Mouse (Mus musculus): ENCODE data around the gene Camk1d.
A peak's percentile ranks its signal among the peaks of the same experiment; 100 is the strongest.

- TF ChIP-seq EP300 (IDR thresholded peaks at IDR 0.05; ENCODE audit: low read depth), result no peak
- TF ChIP-seq CTCF (IDR thresholded peaks at IDR 0.05; ENCODE audit: low read depth), result peak; percentile 79
Measured at GRCm38 (mm10) chr2:5431309-5431708, 283.0 kb downstream of the Camk1d start.

Data from liver, embryonic 14.5 days (tissue).